Mouse (Mus musculus) lung, adult 2 months (tissue): ENCODE measurements at regions not wholly inside any gene's neighbourhood (a gene's known extent, or its start where the extent isn't known, plus 50 kb on each side); places are given as distances from the start of the nearest gene placed in this dataset.

ENCODE experiments used
- DNase-seq: peaks from one replicate; pipeline ENCODE4 v3.0.0; 2022
- H3K4me1 ChIP-seq: fragments of 200-500 bp; 2 replicates; pipeline ENCODE4 v1.6.1; 2011; ENCODE audit warnings: low read length; ENCODE audit not compliant: control insufficient read depth, insufficient read depth
- H3K4me3 ChIP-seq: fragments of 200-500 bp; replicated peaks from 2 replicates; pipeline ENCODE3; 2011; ENCODE audit warnings: low read depth, mild to moderate bottlenecking, control low read depth, low read length; ENCODE audit errors: extremely low read depth
- CTCF ChIP-seq: fragments of 200-500 bp; IDR thresholded peaks from 2 replicates; pipeline ENCODE4 v1.5.1; 2011; ENCODE audit warnings: mild to moderate bottlenecking, low read length, control low read depth; ENCODE audit not compliant: insufficient read depth
- POLR2A ChIP-seq: fragments of 200-500 bp; IDR thresholded peaks from 2 replicates; pipeline ENCODE4 v1.6.1; 2011; ENCODE audit warnings: low read depth, mild to moderate bottlenecking, control low read depth, low read length, borderline replicate concordance; ENCODE audit errors: extremely low read depth
- WGBS: fragments of 180-500 bp; shearing (Covaris S2); methylation state at CpG from one replicate; pipeline ENCODE4 v1.1.7; 2018; 5-methylcytosine and 5-hydroxymethylcytosine counted together

- no peak for TF ChIP-seq CTCF
- TF ChIP-seq POLR2A = no peak
- 67% methylated on average over 2 of the region's 2 CpGs for WGBS
- no peak overlapping the region for H3K4me3 ChIP-seq
- H3K4me1 ChIP-seq = no peaks in the 10 kb centered on the region
- no peak for DNase-seq
Measured at GRCm38 (mm10) chr16:39445740-39446139, 538.4 kb upstream of the Lsamp start.

- DNase-seq = no peak
- Histone ChIP-seq H3K4me1 (no peaks in the 10 kb centered on the region), H3K4me3 (no peak overlapping the region)
- 65% methylated on average over 5 of the region's 5 CpGs for WGBS
- TF ChIP-seq CTCF = no peak
- no peak for TF ChIP-seq POLR2A
Measured at GRCm38 (mm10) chr16:39453400-39454138, 530.6 kb upstream of the Lsamp start.
